Mouse (Mus musculus) midbrain, embryonic 12.5 days (tissue): ENCODE measurements at regions not wholly inside any gene's neighbourhood (a gene's known extent, or its start where the extent isn't known, plus 50 kb on each side); places are given as distances from the start of the nearest gene placed in this dataset.
A peak's percentile ranks its signal among the peaks of the same experiment; 100 is the strongest.

Source experiments
- ATAC-seq: fragments of 200-750 bp; cut with Nextera tagmentation; 2 replicates; pipeline ENCODE4 v1.8.0; 2017; ENCODE audit warnings: low read depth, moderate TSS enrichment, moderate library complexity; ENCODE audit not compliant: low FRiP score
- H3K27ac ChIP-seq: fragments of 300-500 bp; sonication (generic); replicated peaks from 2 replicates; pipeline ENCODE4 v1.5.1; 2016; ENCODE audit warnings: mild to moderate bottlenecking
- H3K27me3 ChIP-seq: fragments of 300-500 bp; sonication (generic); 2 replicates; pipeline ENCODE4 v1.6.1; 2016; ENCODE audit warnings: mild to moderate bottlenecking
- H3K36me3 ChIP-seq: fragments of 300-500 bp; sonication (generic); 2 replicates; pipeline ENCODE4 v1.6.1; 2016
- H3K4me1 ChIP-seq: fragments of 300-500 bp; sonication (generic); 2 replicates; pipeline ENCODE4 v1.6.1; 2016
- H3K4me2 ChIP-seq: fragments of 300-500 bp; sonication (generic); replicated peaks from 2 replicates; pipeline ENCODE4 v1.6.1; 2016; ENCODE audit warnings: mild to moderate bottlenecking, moderate library complexity
- H3K4me3 ChIP-seq: fragments of 300-500 bp; sonication (generic); 2 replicates; pipeline ENCODE4 v1.5.1; 2016; ENCODE audit warnings: mild to moderate bottlenecking
- H3K9ac ChIP-seq: fragments of 300-500 bp; sonication (generic); replicated peaks from 2 replicates; pipeline ENCODE4 v1.6.1; 2016; ENCODE audit warnings: mild to moderate bottlenecking, moderate library complexity
- H3K9me3 ChIP-seq: fragments of 300-500 bp; sonication (generic); 2 replicates; pipeline ENCODE4 v1.6.1; 2016; ENCODE audit warnings: mild to moderate bottlenecking
- whole genome bisulfite sequencing: fragments of 180-500 bp; shearing (Covaris S2); methylation state at CpG from one replicate; pipeline ENCODE4 v1.1.7; 2016; 5-methylcytosine and 5-hydroxymethylcytosine counted together

DNA sequence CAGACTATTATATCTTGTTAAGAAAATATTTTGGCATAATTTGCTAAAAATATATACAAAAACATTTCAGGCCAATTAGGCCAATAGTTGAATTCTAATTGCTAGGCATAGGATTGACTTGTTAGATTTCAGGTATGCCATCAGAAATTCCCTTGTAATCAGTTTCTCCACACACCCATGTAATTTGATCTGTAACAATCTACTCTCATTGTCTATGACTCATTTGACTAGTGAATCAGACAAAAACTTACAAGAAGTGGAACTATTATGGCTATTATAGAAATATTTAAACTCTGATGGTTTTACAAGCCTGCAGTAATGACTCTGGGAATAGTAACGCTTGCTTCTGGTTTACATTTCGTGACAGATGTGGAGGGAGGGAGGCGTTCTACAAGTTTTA, 338.9 kb upstream of the Ptbp2 start:
- H3K4me2 ChIP-seq = no peak overlapping the region
- H3K9ac ChIP-seq = no peak overlapping the region
- WGBS = 90% methylated on average over 3 of the region's 3 CpGs
- no peak for ATAC-seq
- H3K4me3 ChIP-seq = no peak overlapping the region
- no peak overlapping the region for H3K27ac ChIP-seq
- no peaks in the 10 kb centered on the region for H3K9me3 ChIP-seq
- H3K36me3 ChIP-seq = no peaks in the 10 kb centered on the region
- H3K4me1 ChIP-seq = no peaks in the 10 kb centered on the region
- no peaks in the 10 kb centered on the region for H3K27me3 ChIP-seq

DNA sequence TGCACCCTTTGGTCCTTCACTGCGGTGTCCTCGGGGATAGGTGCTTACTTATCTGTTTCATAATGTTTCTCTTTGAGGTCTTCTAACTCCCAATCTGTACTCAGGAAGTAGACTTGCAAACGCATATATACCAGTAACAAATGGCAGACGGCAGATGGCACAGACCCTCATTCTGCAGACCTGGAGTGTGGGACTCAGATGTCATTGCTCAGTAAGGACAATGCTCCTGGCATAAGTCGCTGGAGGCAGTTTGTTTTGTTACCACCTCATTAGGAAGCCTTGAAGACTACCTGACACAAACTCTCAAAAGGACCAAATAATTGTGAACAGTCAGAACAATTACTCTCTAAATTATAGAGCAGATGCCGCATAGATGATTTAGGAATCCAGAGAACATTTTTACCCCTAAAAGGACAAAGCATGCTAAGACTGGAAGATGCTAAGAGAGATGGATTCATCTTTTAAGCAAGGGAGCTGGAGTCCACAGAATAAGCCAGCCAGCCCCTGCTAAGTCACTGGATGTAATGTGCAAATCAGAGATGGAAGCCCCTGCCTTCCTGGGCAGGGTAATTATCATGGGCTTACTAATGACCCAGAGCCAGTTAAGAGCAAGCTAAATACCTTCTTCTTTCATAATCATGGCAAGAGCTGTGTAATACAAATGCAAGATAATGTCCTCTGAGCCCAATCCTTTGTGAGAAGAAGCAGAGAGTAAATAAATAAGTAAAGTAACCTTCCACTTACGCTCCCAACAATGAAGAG, 299.1 kb upstream of the Ptbp2 start:
- ATAC-seq = no peak
- Histone ChIP-seq H3K9me3 (no peaks in the 10 kb centered on the region), H3K9ac (no peak overlapping the region), H3K4me1 (no peaks in the 10 kb centered on the region), H3K27ac (no peak overlapping the region), H3K4me3 (no peak overlapping the region), H3K4me2 (no peak overlapping the region), H3K27me3 (no peaks in the 10 kb centered on the region), H3K36me3 (no peaks in the 10 kb centered on the region)
- 89% methylated on average over 7 of the region's 7 CpGs for WGBS

DNA sequence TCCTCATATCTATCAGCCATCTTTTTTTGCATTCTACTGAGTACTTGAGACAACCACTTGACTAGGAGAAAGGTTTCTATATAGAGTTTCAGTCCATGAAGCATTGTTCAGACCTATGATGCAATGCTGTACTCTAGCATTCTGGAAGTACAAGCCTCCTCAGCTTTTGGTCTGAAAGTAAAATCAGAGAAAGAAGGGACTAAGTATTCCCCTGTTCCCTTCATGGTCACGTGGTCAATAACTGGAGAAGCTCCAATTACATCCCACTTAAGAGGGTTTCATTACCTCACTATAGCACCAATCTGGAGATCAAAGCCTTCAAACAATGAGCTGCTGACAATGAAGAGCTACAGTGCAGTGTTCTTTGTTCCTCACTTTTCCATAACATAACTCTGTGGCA, 289.3 kb upstream of the Ptbp2 start:
- ATAC-seq = no peak
- no peaks in the 10 kb centered on the region for H3K4me1 ChIP-seq
- no peaks in the 10 kb centered on the region for H3K27me3 ChIP-seq
- H3K9me3 ChIP-seq = no peaks in the 10 kb centered on the region
- no peaks in the 10 kb centered on the region for H3K36me3 ChIP-seq
- WGBS = 8% methylated on average over 1 of the region's 1 CpGs
- H3K9ac ChIP-seq = no peak overlapping the region
- no peak overlapping the region for H3K27ac ChIP-seq
- H3K4me3 ChIP-seq = no peak overlapping the region
- H3K4me2 ChIP-seq = no peak overlapping the region

DNA sequence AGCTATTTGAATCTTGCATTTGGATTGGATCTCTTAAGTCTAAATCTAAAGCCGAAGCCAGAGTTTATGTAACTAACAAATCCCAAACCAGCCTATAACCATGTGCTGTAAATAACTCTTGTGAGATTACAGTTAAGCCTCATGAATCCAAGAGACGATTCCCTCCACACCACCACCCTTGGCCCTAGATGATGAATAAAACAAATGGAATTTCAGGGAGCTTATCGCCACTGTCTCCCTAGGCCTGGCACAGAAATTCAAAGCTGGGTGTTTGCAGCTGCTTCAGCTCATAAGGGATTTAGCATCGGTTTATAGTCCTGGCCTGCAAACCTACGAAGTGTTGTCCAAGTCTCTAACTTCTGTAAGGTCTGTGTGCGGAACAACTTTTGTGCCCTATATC, 281.4 kb upstream of the Ptbp2 start:
- Histone ChIP-seq H3K27me3 (no peaks in the 10 kb centered on the region; the same call in 1 of the 2 replicates), H3K4me2 (no peak overlapping the region), H3K9ac (no peak overlapping the region), H3K4me1 (peaks cover 3% of the 10 kb centered on the region; the same call in 1 of the 2 replicates), H3K27ac (no peak overlapping the region), H3K36me3 (no peaks in the 10 kb centered on the region), H3K9me3 (no peaks in the 10 kb centered on the region), H3K4me3 (no peak overlapping the region)
- ATAC-seq = no peak
- 89% methylated on average over 6 of the region's 6 CpGs for WGBS

DNA sequence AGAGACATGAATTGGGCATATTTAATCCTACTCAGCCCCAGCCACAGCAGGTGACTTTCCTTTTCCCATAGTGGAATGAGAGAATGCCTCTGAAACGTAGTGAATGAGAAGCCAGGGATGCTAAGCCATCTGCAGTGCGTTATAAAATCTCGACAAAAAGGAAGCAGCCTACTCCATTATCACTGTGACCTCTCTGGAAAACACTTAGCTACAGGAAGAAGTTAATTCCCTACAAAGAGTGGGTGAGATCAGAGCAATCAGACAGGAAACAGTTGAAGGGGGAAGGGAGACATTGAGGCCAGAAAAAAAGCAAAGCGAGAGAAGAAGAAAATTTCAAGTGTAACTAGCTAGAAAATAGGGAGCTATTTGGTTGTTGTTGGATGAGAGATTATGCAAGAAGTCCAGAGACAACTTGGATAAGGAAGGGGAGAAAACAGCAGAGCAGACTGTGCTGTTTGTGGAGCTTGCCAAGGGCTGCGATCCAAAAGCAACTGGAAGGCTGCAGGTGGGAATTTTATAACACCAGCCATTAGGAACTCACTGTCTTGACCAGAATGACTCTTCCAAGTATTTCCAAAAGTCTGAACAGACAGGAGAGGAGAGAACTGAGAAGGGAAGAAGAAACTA, 280.7 kb upstream of the Ptbp2 start:
- WGBS = 39% methylated on average over 5 of the region's 5 CpGs
- no peak overlapping the region for H3K4me3 ChIP-seq
- no peak overlapping the region for H3K27ac ChIP-seq
- no peaks in the 10 kb centered on the region; the same call in 1 of the 2 replicates for H3K27me3 ChIP-seq
- peaks cover 7% of the 10 kb centered on the region for H3K4me1 ChIP-seq
- H3K4me2 ChIP-seq = no peak overlapping the region
- H3K9me3 ChIP-seq = no peaks in the 10 kb centered on the region
- no peak for ATAC-seq
- no peaks in the 10 kb centered on the region for H3K36me3 ChIP-seq
- no peak overlapping the region for H3K9ac ChIP-seq

DNA sequence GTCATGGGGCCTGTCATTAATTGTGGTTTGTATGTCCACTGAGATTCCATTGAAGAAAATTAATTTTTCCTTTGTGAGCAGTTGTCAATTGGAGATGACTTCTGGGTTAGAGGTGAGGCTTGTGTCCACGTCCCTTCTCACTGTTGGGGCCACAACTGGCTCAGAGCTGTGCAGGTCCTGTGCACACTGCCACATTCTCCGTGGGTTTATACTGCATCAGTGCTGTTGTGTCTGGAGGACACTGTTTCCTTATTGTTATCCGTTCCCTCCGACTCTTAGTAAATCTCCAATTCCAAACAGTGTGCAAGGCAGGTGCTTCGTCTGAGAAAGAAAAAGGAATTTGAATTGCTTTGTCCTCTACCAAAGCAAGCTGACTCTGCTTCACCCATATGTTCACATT, 278.0 kb upstream of the Ptbp2 start:
- Histone ChIP-seq H3K9ac (no peak overlapping the region), H3K27me3 (peaks cover 3% of the 10 kb centered on the region; the same call in 1 of the 2 replicates), H3K4me2 (no peak overlapping the region), H3K4me3 (no peak overlapping the region), H3K4me1 (peaks cover 10% of the 10 kb centered on the region), H3K36me3 (no peaks in the 10 kb centered on the region), H3K27ac (no peak overlapping the region), H3K9me3 (no peaks in the 10 kb centered on the region)
- ATAC-seq = no peak
- 69% methylated on average over 5 of the region's 5 CpGs for WGBS

DNA sequence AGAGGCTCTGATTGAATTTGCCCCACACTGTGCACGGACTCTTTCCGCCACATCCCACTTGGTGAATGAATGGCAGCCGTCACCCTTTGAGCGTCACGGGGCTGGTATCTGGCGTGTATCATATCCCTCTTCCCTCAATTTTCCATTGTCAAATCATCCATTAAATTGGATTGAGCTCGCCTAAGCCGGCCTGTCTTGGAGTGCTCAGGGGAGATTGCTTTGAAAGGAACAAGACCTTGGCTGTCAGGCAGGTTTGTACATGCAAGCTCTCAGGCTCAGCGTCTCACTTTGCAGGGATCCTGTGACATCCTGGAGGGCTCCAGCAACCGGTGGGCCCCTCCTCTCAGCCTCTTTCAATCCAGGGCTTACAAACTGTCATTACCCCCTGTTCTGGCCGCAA, 275.7 kb upstream of the Ptbp2 start:
- H3K4me2 ChIP-seq = peak overlapping the region; percentile 35
- peak; percentile 75 for ATAC-seq

DNA sequence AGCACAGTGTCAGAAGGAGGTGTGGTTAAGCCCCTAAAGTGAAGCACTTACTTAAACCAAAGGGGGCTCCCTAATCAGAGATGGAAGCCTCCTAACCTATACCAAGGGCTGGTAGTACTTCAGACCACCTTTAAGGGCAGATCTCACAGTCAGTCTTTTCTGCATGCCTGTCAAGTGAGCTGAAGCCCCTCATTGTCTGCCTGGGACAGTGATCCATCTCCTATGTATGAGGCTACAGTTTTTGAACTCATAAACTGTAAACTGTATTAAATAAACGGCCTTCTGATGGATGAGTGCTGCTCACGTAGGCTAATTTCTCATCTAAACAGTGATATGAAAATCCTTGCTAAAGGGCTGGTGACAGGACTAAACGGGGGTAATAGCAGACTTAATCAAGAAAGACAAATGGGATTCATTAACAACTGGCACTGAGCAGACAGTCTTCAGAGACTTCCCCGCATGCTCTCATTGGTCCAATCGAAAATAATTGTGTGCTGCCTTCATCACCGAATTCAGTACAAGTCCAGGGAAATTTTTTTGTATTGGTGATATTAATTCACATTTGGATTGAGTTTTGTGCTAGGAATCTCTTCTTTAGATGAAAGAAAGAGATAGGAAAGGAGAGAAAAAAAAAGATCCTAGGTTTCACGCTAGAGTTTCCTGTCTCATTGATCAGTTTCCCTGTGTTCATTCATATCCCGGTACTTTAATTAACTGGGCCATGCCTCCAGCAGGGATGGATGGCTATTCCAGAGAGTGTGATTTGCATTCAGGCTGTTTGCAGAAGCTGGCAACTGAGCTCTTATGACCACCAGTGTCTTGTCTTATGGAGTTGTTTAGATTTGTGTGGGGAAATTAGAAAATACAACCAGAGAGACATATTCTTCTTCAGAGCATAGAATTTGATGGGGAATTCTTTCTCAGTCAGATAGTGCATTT, 271.2 kb upstream of the Ptbp2 start:
- Histone ChIP-seq H3K27me3 (peaks cover 9% of the 10 kb centered on the region; the same call in 1 of the 2 replicates), H3K9me3 (no peaks in the 10 kb centered on the region), H3K9ac (no peak overlapping the region), H3K4me3 (no peak overlapping the region), H3K36me3 (no peaks in the 10 kb centered on the region), H3K4me1 (peaks cover 8% of the 10 kb centered on the region), H3K4me2 (no peak overlapping the region), H3K27ac (no peak overlapping the region)
- 0 out of 2 replicates have a peak, but pooled peaks have one; percentile 25 for ATAC-seq
- 67% methylated on average over 8 of the region's 8 CpGs for WGBS

More for the DNA sequence above, 275.7 kb upstream of the Ptbp2 start:
- Histone ChIP-seq H3K9me3 (no peaks in the 10 kb centered on the region), H3K36me3 (no peaks in the 10 kb centered on the region), H3K27me3 (peaks cover 9% of the 10 kb centered on the region; the same call in 1 of the 2 replicates), H3K4me1 (peaks cover 10% of the 10 kb centered on the region), H3K9ac (no peak overlapping the region), H3K27ac (no peak overlapping the region), H3K4me3 (no peak overlapping the region)
- 23% methylated on average over 11 of the region's 11 CpGs for WGBS

DNA sequence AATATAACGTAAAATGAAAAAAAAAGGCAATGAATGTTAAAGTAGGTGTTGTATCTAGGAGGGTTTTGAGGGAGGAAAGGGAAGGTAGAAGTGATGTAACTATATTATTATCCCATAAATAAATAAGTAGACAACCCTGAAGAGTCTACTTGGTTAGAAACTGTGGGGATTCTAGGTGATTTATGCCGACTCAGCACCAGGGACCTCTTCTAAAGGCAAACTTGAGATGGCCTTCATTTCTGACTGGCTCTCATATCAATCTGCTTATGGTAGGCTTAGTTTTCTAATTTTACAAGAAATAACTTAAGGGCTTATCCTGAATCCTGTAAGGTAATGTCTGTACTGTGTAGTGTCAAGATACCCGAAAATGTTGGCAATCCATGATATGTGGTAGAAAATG, 263.0 kb upstream of the Ptbp2 start:
- Histone ChIP-seq H3K27me3 (no peaks in the 10 kb centered on the region), H3K4me1 (no peaks in the 10 kb centered on the region), H3K36me3 (no peaks in the 10 kb centered on the region), H3K9ac (no peak overlapping the region), H3K9me3 (no peaks in the 10 kb centered on the region), H3K27ac (no peak overlapping the region), H3K4me2 (no peak overlapping the region), H3K4me3 (no peak overlapping the region)
- 97% methylated on average over 3 of the region's 3 CpGs for WGBS
- no peak for ATAC-seq

DNA sequence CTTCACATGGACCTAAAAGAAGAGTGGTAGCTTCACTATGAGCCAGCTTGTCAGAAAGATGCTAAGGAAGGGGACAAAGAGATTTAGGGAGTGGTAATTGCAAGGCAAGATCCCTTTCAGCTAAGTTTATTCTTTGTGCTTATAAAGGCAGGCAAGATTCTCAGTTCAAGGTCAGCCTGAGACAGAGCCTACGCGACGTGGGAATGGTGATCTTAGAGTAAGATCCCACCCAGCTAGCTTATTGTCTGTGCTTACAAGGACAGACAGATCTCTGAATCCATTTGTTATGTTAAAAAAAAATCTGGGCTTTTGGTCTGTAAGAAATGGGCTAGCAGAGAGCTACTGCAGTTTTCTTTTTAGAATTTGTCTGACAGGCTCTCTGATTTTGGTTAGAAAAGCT, 253.3 kb upstream of the Ptbp2 start:
- no peak for ATAC-seq
- WGBS = 88% methylated on average over 3 of the region's 3 CpGs

DNA sequence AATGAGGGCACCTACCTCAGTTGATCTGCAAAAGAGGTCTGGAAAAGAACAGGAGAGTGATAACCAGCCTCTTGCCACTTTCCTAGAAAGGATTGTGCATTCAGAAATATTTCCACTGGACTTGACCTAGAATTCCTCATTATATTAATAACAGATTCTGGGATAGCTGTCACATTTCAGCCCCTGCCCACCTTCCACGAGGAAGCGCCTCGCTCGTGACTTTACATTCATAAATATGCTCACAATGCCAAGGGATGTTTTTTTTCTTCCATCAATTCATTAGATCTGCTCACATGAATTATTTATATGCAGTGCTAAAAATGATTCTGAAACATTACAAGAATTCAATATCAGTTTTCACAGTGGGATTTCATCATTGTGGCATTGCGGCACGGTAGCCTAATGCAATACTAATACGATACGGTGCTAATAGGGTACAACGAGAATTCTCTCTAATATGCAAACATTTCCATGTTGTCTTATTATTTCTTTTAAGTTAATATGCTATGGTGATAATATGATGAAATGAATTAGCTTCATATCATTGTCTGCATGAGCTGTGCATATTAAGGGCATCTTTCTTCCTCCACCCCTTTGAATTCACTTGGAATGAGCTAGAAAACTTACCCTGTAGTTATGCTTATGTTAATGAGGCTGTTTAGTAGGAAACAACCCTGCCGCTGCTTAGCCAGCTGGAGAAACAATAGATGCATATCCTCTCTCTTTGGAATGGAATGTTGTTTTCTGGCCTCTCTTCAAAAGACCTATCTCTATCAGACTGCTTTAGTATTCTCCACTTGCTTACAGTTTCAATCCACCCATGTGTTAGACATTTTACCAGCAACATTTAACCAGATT, 235.8 kb upstream of the Ptbp2 start:
- H3K4me2 ChIP-seq = no peak overlapping the region
- H3K4me3 ChIP-seq = no peak overlapping the region
- H3K9me3 ChIP-seq = no peaks in the 10 kb centered on the region
- WGBS = 58% methylated on average over 10 of the region's 10 CpGs
- no peak overlapping the region for H3K27ac ChIP-seq
- no peaks in the 10 kb centered on the region for H3K36me3 ChIP-seq
- no peaks in the 10 kb centered on the region for H3K27me3 ChIP-seq
- no peak overlapping the region for H3K9ac ChIP-seq
- H3K4me1 ChIP-seq = peaks cover 4% of the 10 kb centered on the region; the same call in 1 of the 2 replicates
- peak; percentile 30; the same call in 1 of the 2 replicates for ATAC-seq

More for the DNA sequence above, 253.3 kb upstream of the Ptbp2 start:
- Histone ChIP-seq H3K4me2 (no peak overlapping the region), H3K27me3 (no peaks in the 10 kb centered on the region), H3K9me3 (0 out of 2 replicates have a peak, but pooled peaks cover 7% of the 10 kb centered on the region), H3K9ac (no peak overlapping the region), H3K4me3 (no peak overlapping the region), H3K4me1 (no peaks in the 10 kb centered on the region), H3K36me3 (no peaks in the 10 kb centered on the region), H3K27ac (no peak overlapping the region)
